In the genomic region with DNA sequence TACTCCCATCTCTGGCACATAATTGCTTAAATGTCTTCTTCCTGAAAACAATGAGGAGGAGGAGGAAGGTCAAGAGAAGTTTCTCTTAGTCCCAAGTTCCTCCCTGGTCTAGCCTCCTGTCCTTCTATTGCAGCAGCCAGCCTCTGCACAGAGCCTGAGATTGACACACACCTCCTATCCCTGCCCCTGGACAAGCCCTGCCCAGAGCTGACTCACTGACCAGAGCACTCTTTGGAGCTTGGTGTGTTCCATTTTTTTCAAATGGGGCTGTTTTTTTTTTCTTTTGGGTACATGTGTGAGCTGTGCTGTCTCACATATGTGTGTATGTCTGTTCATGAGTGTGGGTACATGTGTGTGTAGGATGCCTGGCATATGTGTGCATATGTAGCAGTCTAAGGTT, we compare ENCODE assay signal across 22 mouse cellular contexts.
"Had no signal": no experiment of that assay in that cellular context is flagged by ENCODE, and none has a peak within 500 bp of the region (broad histone marks: within the 10 kb centered on the region; RNA-seq: fewer than 3 reads in every experiment).

No protein-coding gene starts in this region.

- H3K36me3 ChIP-seq: midbrain, embryonic 13.5 days; midbrain, embryonic 15.5 days; neural tube, embryonic 13.5 days; neural tube, embryonic 15.5 days; stomach, embryonic 15.5 days had no signal

- H3K9me3 ChIP-seq: neural tube, embryonic 15.5 days; stomach, embryonic 15.5 days had no signal

- DNase-seq: lung, adult 18-20 months; lung, embryonic 14.5 days; lung, postnatal 14 days; lung, postnatal 36 days; retina, postnatal 1 day; right cerebral cortex, adult 18-20 months; right cerebral cortex, postnatal 25 days; right cerebral cortex, postnatal 4 days; spleen, adult 18-20 months; thymus, adult 2 months; thymus, postnatal 25 days; thymus, postnatal 4 days had no signal

- H3K4me1 ChIP-seq: megakaryocyte, embryonic 14.5 days; midbrain, embryonic 13.5 days; midbrain, embryonic 15.5 days; neural tube, embryonic 13.5 days; neural tube, embryonic 15.5 days; stomach, embryonic 15.5 days had no signal

- H3K4me3 ChIP-seq: megakaryocyte, embryonic 14.5 days; midbrain, embryonic 13.5 days; midbrain, embryonic 15.5 days; neural tube, embryonic 13.5 days; neural tube, embryonic 15.5 days; stomach, embryonic 15.5 days had no signal

- ATAC-seq: midbrain, embryonic 13.5 days; midbrain, embryonic 15.5 days had no signal

- H3K9ac ChIP-seq: liver, embryonic 14.5 days; lung, embryonic 14.5 days; midbrain, embryonic 13.5 days; midbrain, embryonic 15.5 days; neural tube, embryonic 13.5 days; neural tube, embryonic 15.5 days; stomach, embryonic 15.5 days had no signal

- H3K27me3 ChIP-seq: midbrain, embryonic 13.5 days; midbrain, embryonic 15.5 days; neural tube, embryonic 13.5 days; neural tube, embryonic 15.5 days; stomach, embryonic 15.5 days had no signal

- H3K4me2 ChIP-seq: lung, embryonic 14.5 days; midbrain, embryonic 11.5 days; midbrain, embryonic 13.5 days; midbrain, embryonic 15.5 days; neural tube, embryonic 13.5 days; neural tube, embryonic 15.5 days; stomach, embryonic 15.5 days had no signal

- H3K27ac ChIP-seq: liver, embryonic 14.5 days; macrophage; midbrain, embryonic 13.5 days; midbrain, embryonic 15.5 days; neural tube, embryonic 13.5 days; neural tube, embryonic 15.5 days; stomach, embryonic 15.5 days; stomach, postnatal 0 days had no signal
